Mouse (Mus musculus) T-helper 17 cell (primary cell): Measurements from ENCODE around the gene Intu.

Source experiments
- in situ Hi-C, 2 experiments: fragments of 300-600 bp; cut with MboI, MseI; formaldehyde crosslinking; loops; 1 replicate in 1 of 2; 2 replicates in 1 of 2; pipeline ENCODE4 v1.15.1; 2025; ENCODE audit warnings: high pct_unique_total_duplicates in 2 of 2

Intu gene

DNA sequence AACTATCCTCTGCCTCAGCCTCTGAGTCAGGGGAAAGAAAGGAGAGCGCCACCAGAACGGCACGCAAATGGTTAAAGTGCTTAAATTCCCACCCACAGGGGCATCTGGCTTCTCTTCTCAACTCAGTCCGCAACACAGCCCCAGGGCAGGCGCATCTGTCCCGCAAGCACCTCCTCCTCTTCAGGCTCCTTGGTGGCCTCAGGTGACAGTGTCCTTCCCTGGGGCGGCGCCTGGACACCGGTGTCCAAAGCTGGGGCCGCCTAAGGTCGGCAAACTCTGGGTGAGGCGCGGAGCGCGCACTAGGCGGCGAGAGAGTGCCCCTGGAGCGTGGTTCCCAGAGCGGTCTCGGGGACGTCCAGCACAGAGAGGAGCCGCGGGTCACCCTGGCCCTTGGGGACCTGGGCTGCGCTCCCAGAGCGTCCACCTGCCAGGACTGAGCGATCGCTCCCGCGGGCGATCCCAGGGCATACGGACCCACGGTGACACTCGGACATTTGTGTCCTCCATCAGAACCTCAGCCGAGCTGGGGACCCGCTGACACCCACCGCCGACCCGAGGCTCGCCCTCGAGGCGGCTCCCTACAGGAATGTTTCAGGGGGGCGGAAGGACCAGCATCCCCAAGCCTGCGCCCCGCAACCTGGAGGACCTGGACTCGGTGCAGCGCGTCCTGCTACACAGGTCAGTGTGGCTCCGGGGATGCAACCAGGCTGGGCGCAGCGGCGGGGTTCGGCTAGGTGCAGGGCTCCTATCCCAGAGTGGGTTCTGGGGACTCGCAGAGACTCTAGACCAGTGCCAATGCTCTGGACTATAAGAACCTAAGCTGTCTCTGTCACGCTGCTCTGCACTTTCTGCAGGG, at the start of gene Intu:
Intu (plus strand) TSS at position 1 of the 856 bp plus-strand sequence.
- in situ Hi-C loops = loop anchor here (10.0 to 25.0 kb wide), 6 partner anchors 306 to 1206 kb away; partner anchors contain the start of genes Abhd18 (in 1 of the 2), D3Ertd751e (in 1 of the 2), Mfsd8 (in 1 of the 2) and Pgrmc2 (in 1 of the 2)

DNA sequence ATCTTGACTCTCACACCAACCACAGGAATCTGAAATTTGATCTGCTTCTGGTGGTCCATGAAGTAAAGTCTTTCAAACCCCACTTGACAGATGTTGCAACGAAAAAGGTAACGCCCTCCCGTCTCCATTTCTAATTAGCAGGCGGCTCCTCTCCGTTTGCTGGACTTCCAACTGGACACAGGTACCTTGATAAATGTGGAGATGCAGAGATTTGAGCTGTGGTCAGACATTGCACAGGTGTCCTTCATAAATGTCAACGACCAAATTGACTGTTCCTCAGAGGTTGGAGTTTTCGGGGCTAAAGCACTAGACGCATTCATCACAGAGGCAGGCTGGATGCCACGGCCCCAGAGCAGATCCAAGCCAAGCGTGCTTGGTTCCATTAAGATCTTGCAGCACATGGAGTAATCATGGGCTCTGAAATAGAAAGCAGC, 47.8 kb upstream of the Intu start:
- in situ Hi-C loops = no loop called here

DNA sequence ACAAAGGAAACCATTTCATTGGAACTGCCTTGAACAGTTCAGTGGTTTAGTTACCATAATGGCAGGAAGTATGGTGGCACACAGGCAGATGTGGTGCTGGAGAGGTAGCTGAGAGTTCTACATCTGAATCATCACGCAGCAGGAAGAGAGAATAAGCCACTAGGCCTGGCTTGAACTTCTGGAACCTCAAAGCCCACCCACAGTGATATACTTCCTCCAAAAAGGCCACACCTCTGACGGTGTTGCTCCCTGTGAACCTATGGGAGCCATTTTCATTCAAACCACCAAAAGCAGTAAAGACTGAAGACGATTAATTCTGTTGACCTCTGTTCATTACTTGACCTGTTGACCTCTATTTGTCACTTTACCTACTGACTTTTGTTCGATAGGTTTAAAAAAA, 43.7 kb upstream of the Intu start:
- in situ Hi-C loops = no loop called here

DNA sequence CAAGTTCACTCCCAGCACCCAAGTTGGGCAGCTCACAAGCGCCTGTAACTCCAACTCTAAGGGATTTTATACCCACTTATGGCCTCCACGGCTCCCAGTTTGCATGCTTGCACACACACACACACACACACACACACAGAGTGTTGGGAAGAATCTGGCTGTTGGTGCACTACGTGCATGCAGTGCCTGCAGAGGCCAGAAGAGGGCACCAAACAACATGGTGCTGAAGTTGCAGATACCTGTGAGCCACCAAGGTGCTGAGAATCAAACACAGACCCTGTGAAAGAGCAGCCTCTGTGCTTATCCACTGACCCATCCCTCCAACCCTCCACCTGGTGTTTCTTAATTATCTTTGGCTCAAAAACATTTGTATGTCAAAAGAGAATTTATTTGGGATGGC, 39.3 kb upstream of the Intu start:
- in situ Hi-C loops = no loop called here

DNA sequence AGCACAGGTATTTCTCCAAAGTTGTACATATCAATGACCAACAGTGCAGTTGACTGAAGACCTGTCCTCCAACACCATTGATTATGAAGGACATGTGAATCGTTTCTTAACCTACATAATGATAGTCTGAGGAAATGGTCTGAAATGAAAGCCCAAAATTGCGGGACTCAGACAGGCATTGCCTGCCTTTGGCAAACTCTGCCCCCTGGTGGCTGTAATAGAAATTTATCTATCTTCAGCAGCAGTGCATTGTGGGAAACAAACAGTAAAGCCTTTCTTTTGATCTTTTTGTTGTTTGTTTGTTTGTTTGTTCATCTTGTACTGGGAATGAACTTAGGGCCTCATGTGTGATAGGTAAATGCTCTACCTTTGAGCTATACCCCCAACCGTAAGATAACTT, 32.2 kb upstream of the Intu start:
- in situ Hi-C loops = no loop called here

DNA sequence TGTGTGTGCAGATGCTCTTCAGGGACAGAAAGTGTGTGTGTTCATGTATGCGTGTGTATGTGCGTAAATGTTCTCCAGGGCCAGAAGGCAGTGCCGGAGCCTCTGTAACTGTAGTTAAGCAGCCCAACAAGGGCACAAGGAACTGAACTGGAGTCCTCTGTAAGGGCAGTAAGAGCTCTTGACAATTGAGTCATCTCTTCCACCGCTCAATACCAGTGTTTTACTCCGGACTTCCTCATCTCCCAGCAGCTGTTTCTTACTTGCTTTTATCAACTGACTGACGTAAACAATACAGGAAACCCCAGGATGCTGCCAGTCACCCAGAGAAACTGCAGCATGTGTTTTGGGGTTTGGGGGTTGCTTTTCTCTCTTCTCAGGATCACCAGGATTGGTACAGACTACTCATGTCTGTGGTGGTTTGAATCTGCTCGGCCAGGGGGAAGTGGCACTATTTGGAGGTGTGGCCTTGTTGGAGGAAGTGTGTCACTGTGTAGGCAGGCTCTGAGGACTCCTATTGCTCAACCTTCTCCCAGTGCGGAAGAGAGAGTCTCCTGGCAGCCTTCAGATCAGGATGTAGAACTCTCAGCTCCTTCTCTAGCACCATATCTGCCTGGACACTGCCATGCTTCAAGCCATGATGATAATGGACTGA, 30.8 kb upstream of the Intu start:
- in situ Hi-C loops = no loop called here

DNA sequence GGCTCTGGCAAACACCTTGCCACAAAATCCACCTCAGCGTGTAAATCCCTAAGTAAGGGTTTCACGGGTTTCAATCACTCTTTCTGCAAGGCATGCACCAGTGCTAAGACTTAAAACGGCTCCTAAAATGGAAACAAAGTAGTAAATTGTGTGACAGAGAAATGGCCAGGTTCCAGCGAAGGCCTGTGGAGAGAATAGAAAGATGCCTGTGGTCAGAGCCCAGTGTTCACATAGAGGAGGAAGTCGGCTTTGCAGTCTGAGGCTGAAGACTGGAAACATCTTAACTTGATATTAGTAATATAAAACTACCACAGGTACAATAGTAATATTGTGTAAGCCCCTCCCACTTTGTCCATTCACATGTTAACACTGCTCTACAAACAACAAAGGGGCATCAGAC, 26.7 kb upstream of the Intu start:
- in situ Hi-C loops = no loop called here

DNA sequence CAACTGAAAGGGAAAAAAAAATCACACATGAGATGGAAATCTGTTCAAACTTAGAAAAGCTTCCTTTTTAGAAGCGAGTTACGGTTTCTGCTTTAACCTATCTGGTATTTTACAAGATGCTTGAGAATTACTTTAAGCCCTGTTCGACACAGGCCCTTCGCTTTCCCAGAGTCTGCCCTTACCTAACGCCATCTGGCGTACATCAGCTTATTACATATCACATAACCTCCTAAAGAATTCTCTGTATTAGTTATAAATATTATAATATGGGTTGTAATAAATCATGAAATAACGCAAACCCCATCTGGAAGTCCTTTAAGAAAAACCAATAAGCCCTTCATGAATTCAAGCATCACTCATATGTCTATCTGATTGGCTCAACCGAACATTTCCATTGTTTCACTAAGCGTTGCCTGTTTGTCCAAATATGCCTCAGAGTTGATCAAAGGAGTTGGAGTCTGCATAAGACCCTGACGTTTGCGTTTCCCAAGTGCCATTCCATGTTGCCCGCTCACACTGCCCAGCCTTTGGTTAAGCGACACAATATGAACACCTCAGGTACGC, 25.6 kb upstream of the Intu start:
- in situ Hi-C loops = no loop called here

DNA sequence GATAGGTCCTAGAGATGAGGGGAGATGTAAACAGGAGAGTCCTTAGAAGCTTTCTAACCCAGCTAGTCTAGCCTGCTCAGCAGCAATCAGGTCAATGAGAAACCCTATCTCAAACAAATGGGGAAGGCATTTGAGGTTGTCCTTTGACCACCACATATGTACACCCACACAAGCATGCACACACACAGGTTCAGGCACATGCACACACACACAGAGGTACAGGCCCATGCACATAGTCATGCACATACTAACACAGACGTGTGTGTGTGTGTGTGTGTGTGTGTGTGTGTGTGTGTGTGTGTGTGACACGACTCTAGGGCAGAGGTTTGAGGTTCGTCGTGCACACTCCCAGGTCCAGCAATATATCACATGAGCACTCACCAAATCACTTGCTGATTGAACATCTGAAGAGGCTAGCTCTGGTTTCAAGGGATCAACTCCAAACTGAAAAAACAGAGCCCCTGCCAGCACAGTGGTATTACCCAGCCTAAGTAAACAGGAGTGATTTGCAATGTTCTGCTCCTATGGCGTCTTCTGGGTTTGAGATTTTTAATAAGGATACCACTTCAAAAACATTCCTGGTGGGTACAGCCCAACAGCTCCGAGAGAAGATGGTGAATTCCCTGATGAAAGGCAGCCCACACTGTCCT, 22.0 kb upstream of the Intu start:
- in situ Hi-C loops = no loop called here

DNA sequence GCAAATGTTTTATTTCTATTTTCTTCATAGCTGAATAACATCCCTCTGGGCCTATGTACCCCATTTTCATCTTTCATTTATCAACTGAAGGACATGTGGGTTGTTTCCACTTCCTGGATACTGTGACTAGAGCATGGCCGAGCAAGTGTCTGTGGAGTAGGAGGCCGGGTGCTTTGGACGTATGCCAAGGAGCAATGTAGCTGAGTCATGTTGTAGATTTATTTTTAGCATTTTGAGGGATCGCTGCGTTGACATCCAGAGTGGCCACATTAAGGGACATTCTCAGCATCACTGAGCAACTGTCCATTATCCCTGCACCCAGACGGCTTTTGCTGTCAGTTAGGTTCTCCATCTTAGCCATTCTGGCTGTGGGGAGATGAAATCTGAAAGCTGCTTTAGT, 20.5 kb upstream of the Intu start:
- in situ Hi-C loops = no loop called here

DNA sequence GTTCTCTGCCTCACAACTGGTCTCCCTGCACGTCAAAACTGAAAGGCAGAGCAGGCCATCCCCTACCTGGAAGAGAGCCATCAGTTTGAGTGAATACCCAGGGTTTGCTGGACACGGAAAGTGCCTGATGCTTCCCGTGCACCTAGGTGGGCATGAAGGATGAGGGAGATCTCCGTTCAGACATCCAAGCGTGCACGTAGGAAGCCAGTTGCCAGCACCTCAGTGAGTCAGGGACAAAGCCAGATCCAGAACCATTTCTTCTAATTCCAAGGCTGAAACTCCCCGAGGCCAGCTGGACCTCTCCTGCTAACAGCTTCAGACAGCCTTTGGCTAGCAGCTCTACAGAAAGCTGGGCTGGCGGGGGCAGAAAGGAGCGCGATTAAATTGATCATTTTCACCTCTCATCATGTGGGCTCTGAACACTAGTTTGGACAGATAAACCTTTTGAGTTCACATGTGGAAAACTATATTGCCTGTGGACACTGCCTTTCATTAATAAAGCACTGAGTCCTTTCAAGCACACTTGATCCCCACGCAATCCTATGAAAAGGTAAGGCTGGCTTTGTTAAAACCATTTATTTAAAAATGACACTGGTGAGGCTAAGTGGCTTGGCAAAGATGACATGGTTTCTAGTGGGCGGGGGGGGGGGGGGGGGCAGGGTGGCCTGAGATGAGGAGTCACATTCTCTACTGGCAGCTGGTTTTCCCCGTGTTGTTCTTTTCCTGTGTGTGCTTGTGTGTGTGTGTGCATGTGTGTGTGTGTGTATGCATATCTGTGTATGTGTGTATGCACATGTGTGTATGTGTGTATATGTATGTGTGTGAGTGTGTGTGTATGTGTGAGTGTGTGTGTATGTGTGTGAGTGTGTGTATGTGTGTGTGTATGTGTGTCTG, 17.9 kb upstream of the Intu start:
- in situ Hi-C loops = no loop called here

DNA sequence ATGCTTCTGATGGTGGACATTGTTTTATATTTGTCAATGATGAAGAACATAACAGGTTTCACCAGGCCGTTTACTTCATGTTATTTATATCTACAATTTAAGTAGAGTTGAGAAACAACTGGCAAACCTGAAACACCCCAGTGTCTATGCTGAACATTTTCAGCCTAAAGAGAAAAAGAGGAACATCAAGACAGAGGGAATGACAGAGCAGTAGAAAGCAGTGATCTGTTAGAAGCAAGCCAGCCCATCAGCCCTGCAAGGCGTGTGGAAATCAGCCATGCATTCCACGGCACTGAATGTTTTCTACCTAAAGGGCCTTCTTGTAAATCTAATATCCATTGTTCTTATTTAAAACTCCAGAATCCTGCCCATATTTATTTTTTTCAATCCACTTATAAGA, 12.8 kb upstream of the Intu start:
- in situ Hi-C loops = no loop called here

DNA sequence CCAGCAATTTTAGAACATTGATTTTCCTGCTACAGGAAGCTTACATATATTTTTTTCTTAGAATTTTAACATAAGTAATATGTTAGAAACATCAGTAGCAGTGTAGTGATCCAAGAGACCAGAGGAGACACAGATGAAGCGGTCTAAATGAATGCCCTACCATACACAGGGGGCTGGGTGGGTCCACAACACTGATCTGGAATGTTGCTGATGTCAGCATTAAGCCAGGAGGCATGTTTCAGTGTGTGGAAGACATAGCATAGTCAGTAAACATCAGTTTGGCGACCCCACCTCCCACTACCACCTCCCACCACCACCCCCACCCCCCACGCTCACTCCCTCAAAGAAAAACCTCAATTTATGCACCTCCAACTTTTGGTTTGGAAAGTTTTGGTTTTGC, 11.5 kb upstream of the Intu start:
- in situ Hi-C loops = no loop called here

DNA sequence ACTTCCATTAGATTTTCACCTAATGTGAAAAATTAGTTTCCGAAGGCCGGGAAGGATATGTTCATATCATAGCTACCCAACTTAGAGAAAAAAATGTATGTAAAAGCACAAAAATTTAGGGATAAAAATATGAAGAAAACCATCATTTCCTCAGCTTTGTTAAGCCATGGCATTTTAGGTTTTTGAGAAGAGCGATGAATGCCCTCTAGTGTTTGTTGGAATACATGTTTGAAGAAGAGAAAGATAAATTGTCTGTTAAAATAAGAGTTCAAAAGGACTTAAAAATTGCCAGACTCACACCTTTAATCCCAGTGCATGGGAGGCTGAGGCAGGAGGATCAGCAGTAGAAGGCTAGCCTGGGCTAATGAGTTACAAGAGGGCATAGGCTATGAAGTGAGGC, 10.5 kb upstream of the Intu start:
- in situ Hi-C loops = loop anchor here in 1 of 2 experiments (5.0 kb wide), 1 partner anchor 222 kb away; the partner anchor contains the start of gene Hspa4l

DNA sequence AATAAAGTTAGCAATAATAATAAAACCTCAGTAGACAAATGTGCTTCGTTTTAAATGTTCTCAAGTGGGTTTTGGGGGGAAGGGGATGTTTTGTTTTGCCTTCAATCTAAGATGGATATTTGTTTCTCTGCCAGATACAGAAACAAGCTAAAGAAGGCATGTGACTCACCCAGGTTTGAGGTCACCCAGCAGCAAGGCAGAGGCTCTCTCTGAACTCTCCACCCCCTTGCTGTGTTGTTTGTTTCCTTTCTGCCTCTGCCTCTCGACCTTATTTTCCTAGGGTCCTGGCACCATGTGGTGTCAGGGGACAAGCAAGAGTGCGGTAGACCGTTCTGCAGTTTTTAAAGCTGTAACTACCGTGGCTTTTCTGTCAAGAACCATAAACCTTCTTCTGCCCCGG, 8.6 kb upstream of the Intu start:
- in situ Hi-C loops = loop anchor here in 1 of 2 experiments (5.0 kb wide), 1 partner anchor 220 kb away; the partner anchor contains the start of gene Hspa4l

DNA sequence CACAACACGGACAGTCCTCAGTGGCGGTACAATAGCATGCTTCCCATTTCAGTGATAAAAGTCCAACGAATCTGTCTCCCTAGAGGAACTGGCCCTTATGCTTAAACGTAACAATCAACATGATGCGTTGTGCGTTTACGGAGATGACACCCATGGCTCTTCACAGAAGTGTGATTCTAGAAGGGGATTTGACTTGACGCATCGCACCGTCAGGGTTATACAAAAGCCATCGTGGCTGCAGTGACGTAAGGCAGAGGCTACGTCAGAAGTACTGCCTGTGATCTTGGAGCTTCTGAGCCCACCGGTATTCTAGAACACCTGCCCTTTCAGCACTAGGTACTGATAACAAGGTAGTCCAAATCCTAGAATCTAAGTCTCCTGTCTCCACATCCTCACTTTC, 8.2 kb upstream of the Intu start:
- in situ Hi-C loops = loop anchor here in 1 of 2 experiments (5.0 kb wide), 1 partner anchor 219 kb away; the partner anchor contains the start of gene Hspa4l

DNA sequence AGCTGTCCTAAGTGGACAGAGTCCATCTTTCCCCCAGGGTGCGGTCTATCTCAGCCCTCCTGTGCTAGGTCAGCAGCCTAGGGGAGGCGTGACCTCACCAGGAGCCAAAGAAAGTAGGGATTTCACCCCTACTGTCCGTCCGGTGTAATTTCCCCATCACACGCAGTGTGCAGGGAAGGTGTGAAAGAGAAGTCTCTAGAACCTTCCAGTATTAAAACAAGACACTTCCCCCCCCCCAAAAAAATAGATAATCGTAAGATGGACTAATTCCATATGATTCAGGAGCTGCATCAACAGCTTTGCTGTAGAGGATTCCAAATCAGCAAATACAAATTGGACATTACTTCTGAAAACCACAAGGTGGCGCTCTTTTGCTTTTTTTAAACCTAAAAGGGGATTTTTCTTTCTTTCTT, 7.7 kb upstream of the Intu start:
- in situ Hi-C loops = loop anchor here in 1 of 2 experiments (5.0 kb wide), 1 partner anchor 219 kb away; the partner anchor contains the start of gene Hspa4l

DNA sequence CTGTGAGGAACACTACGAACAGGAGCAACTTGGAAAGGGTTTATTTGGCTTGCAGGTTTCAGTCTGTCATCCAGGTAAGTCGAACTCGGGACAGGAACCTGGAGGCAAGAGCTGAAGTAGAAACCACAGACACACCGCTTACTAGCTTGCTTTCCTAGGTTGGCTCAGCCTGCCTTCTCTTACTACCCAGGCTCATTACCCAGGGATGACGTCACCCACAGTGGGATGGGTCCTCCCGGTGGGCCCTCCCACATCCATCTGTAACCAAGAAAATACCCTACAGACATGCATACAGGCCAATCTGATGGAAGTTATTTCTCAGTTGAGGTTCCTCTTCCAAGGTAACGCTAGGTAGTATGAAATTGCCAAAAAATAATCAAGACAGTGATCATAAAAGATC, 6.2 kb upstream of the Intu start:
- in situ Hi-C loops = loop anchor here (5.0 to 25.0 kb wide), 6 partner anchors 217 to 1212 kb away; partner anchors contain the start of genes Abhd18 (in 1 of the 2), D3Ertd751e (in 1 of the 2), Hspa4l (in 1 of the 2) and Mfsd8 (in 1 of the 2)

DNA sequence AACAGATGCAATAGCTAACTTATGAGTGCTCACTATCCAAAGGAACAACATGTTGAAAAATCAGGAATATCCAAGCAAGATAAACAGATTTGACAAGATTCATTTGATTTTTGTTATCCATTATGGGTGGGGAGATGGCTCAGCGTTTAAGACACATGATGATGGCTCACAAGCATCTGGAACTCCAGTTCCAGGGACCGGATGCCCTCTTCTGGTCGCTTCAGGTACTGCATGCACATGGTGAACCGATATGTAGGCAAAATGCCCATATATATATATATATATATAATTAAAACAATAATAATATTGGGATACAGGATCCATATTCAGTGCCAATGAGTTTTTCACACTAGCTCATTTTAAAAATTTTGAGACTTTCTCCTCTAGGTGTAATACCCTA, 5.7 kb upstream of the Intu start:
- in situ Hi-C loops = loop anchor here (25.0 kb wide), 5 partner anchors 312 to 1212 kb away; partner anchors contain the start of genes Abhd18 (in 1 of the 2), D3Ertd751e (in 1 of the 2), Mfsd8 (in 1 of the 2) and Pgrmc2 (in 1 of the 2)

DNA sequence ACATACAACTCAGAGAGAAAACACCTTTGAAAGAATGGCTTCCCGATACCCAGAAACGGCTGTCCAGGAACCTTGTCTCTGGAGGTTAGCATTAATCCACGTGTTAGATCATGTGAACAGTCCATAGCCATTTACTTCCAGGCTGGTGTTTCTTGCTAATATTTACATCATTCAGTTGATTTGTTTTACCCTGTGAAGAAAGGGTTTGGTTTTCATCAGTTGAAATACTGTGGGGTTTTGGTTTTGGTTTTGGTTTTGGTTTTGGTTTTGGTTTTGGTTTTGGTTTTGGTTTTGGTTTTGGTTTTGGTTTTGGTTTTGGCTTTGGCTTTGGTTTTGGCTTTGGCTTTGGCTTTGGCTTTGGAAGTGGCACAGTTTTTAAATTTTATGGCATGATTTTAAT, 5.0 kb upstream of the Intu start:
- in situ Hi-C loops = loop anchor here (25.0 kb wide), 5 partner anchors 311 to 1211 kb away; partner anchors contain the start of genes Abhd18 (in 1 of the 2), D3Ertd751e (in 1 of the 2), Mfsd8 (in 1 of the 2) and Pgrmc2 (in 1 of the 2)
